Comparison of ENCODE assay signal across 29 mouse cellular contexts in genomic region chr7:29774371-29774770, GRCm38 (mm10). TPM values are rescaled to one million over a fixed set of nuclear protein-coding genes. Genes with fewer than 3 reads are reported as not detected.
DNase-seq lines count a peak whose midpoint lies in the region; ATAC-seq and TF ChIP-seq lines count a peak whose summit lies in the region.
"Had no signal": no experiment of that assay in that cellular context is flagged by ENCODE, and none has a peak within 500 bp of the region (broad histone marks: within the 10 kb centered on the region; RNA-seq: fewer than 3 reads in every experiment).

No protein-coding gene starts in this region.

- H3K27me3 ChIP-seq in kidney, postnatal 0 days (ENCODE audit: insufficient read depth, low read length) = no peaks in the 10 kb centered on the region
- H3K27me3 ChIP-seq: embryonic facial prominence, embryonic 13.5 days; forebrain, embryonic 12.5 days; forebrain, embryonic 15.5 days; hindbrain, embryonic 12.5 days; hindbrain, embryonic 15.5 days had no signal

- H3K9ac ChIP-seq in kidney, postnatal 0 days (ENCODE audit: low read depth, low read length) = no peak overlapping the region
- H3K9ac ChIP-seq: embryonic facial prominence, embryonic 13.5 days; forebrain, embryonic 12.5 days; forebrain, embryonic 15.5 days; hindbrain, embryonic 12.5 days; hindbrain, embryonic 15.5 days had no signal

- no peak for ATAC-seq in kidney, postnatal 0 days (replicated peaks; ENCODE audit: low FRiP score, low read depth)
- ATAC-seq: activated CD4-positive, CD25-positive, alpha-beta regulatory T cell, adult 4 months; forebrain, embryonic 15.5 days had no signal

- H3K9me3 ChIP-seq in kidney, postnatal 0 days (replicated peaks; ENCODE audit: low read length) = no peaks in the 10 kb centered on the region
- H3K9me3 ChIP-seq: forebrain, embryonic 12.5 days; forebrain, embryonic 15.5 days; hindbrain, embryonic 12.5 days; hindbrain, embryonic 15.5 days had no signal

- no peak overlapping the region for H3K4me3 ChIP-seq in gastrocnemius, adult 2 months
- no peak overlapping the region for H3K4me3 ChIP-seq in kidney, postnatal 0 days (replicated peaks; ENCODE audit: low read depth, low read length)
- H3K4me3 ChIP-seq: embryonic facial prominence, embryonic 10.5 days; embryonic facial prominence, embryonic 13.5 days; erythroblast, embryonic 14.5 days; forebrain, embryonic 12.5 days; forebrain, embryonic 15.5 days; hindbrain, embryonic 12.5 days; hindbrain, embryonic 15.5 days had no signal

- peak overlapping the region; percentile 43; the same call in 1 of the 2 replicates for H3K27ac ChIP-seq in gastrocnemius, adult 2 months
- H3K27ac ChIP-seq in kidney, postnatal 0 days = peak overlapping the region; percentile 14; the same call in 1 of the 2 replicates
- H3K27ac ChIP-seq: embryonic facial prominence, embryonic 10.5 days; embryonic facial prominence, embryonic 13.5 days; forebrain, embryonic 12.5 days; forebrain, embryonic 15.5 days; hindbrain, embryonic 12.5 days; hindbrain, embryonic 15.5 days had no signal

- H3K4me2 ChIP-seq in kidney, postnatal 0 days (ENCODE audit: low read length) = no peak overlapping the region
- H3K4me2 ChIP-seq: embryonic facial prominence, embryonic 13.5 days; forebrain, embryonic 12.5 days; forebrain, embryonic 15.5 days; heart, embryonic 11.5 days; hindbrain, embryonic 12.5 days; hindbrain, embryonic 15.5 days had no signal

- intact Hi-C loops in gastrocnemius, adult 2 months (cut with DNase I) = no loop called here

- DNase-seq in gastrocnemius, adult 2 months = no peak
- no peak for DNase-seq in gastrocnemius, postnatal 10 days
- peak; percentile 35 for DNase-seq in kidney, adult 9 months
- DNase-seq in kidney, adult 18-20 months = no peak
- peak; percentile 53 for DNase-seq in kidney, postnatal 0 days (ENCODE audit: low spot score)
- no peak for DNase-seq in kidney, adult 8-10 months
- DNase-seq: adrenal gland, adult 8-10 months; adrenal gland, postnatal 25 days; cerebellum, adult 11-12 months; cerebellum, adult 8-10 months; cerebellum, postnatal 10 days; cerebellum, postnatal 36 days; embryo, embryonic 11 days; gastrocnemius, postnatal 14 days; heart, adult 11 months had no signal

- H3K36me3 ChIP-seq in kidney, postnatal 0 days (ENCODE audit: insufficient read depth, low read length) = peaks cover 54% of the 10 kb centered on the region

- 56% methylated on average over 3 of the region's 3 CpGs for WGBS in kidney, postnatal 0 days

- no peak for TF ChIP-seq CTCF in gastrocnemius, adult 2 months (IDR thresholded peaks at IDR 0.05)
- no peak for TF ChIP-seq CTCF in kidney, postnatal 0 days (IDR thresholded peaks at IDR 0.05; ENCODE audit: low read depth)

- H3K4me1 ChIP-seq in kidney, postnatal 0 days (replicated peaks; ENCODE audit: insufficient read depth, low read length) = peaks cover 3% of the 10 kb centered on the region

RNA-seq across cellular contexts. Expression of gene Zfp84, which starts 6.0 kb away (rescaled TPM):
- 1 to 10 TPM; 6.2 to 8.8 TPM for total RNA-seq in gastrocnemius, adult 2 months (2021)
- 10 to 100 TPM in 1 of 2 experiments, 1 to 10 TPM in 1; 9.3 to 11.2 TPM for total RNA-seq in gastrocnemius, postnatal 10 days (2021)
- 10.5 and 10.6 TPM in 2 replicates for polyA plus RNA-seq in kidney, postnatal 0 days (2015; fragmentation: Nextera tagmentation; extraction: Ambion mirVana)

RNA-seq across cellular contexts. Expression of gene Zfp30, which starts 9.4 kb away (rescaled TPM):
- total RNA-seq in gastrocnemius, adult 2 months (2021) = 1 to 10 TPM; 1.8 to 2.6 TPM
- 1 to 10 TPM; 3.5 to 5.0 TPM for total RNA-seq in gastrocnemius, postnatal 10 days (2021)
- 7.5 and 7.7 TPM in 2 replicates for polyA plus RNA-seq in kidney, postnatal 0 days (2015; fragmentation: Nextera tagmentation; extraction: Ambion mirVana)

RNA-seq across cellular contexts. Expression of gene Zfp790, which starts 41.5 kb away (rescaled TPM):
- 10 to 100 TPM in 1 of 2 experiments, 1 to 10 TPM in 1; 10.0 to 10.6 TPM for total RNA-seq in gastrocnemius, adult 2 months (2021)
- 10 to 100 TPM in 1 of 2 experiments, 1 to 10 TPM in 1; 9.6 to 10.9 TPM for total RNA-seq in gastrocnemius, postnatal 10 days (2021)
- 9.1 and 9.8 TPM in 2 replicates for polyA plus RNA-seq in kidney, postnatal 0 days (2015; fragmentation: Nextera tagmentation; extraction: Ambion mirVana)

RNA-seq across cellular contexts. Expression of gene Catsperg2, which starts 47.5 kb away (rescaled TPM):
- total RNA-seq in gastrocnemius, adult 2 months (2021) = not detected
- total RNA-seq in gastrocnemius, postnatal 10 days (2021) = not detected
- not detected in 2 replicates for polyA plus RNA-seq in kidney, postnatal 0 days (2015; fragmentation: Nextera tagmentation; extraction: Ambion mirVana)
- total RNA-seq: adrenal gland, postnatal 25 days; gastrocnemius, postnatal 14 days; heart, adult 8-10 months; heart, postnatal 25 days; hematopoietic stem cell, adult 5-6 weeks had no signal
- polyA plus RNA-seq: activated CD4-positive, CD25-positive, alpha-beta regulatory T cell, adult 4 months; embryonic facial prominence, embryonic 10.5 days; embryonic facial prominence, embryonic 13.5 days; erythroblast, embryonic 14.5 days; heart, embryonic 11.5 days; heart, embryonic 14.5 days; heart, postnatal 0 days had no signal

Comparison
In these comparisons a context has a peak if more than half of its experiments do, and no peak if none do; other contexts are left out.
1. DNase-seq: peak in kidney, adult 9 months (single experiment) and kidney, postnatal 0 days (single experiment); none in gastrocnemius, adult 2 months (single experiment), gastrocnemius, postnatal 10 days (single experiment), kidney, adult 18-20 months (single experiment) and kidney, adult 8-10 months (0 of 2).